Mouse (Mus musculus) heart, adult 2 months (tissue): Measurements from ENCODE around the gene Nemf.
"Not testable (repeated sequence)": the region's sequence is repeated elsewhere in the genome, so short reads cannot be mapped to it uniquely, and the experiment has no call there.

Source experiments
- CTCF ChIP-seq: fragments of 200-600 bp; IDR thresholded peaks from 2 replicates; pipeline ENCODE4 v1.8.1; 2022; ENCODE audit warnings: antibody characterized with exemption, mild to moderate bottlenecking, moderate library complexity
- POLR2A ChIP-seq: fragments of 200-500 bp; IDR thresholded peaks from 2 replicates; pipeline ENCODE4 v1.6.1; 2011; ENCODE audit warnings: mild to moderate bottlenecking, low read depth, low read length, control low read depth; ENCODE audit not compliant: insufficient read depth

- not testable (repeated sequence) for TF ChIP-seq CTCF, POLR2A
Observed at GRCm38 (mm10) chr12:69377636-69378035, 20.7 kb upstream of the Nemf start.
